ENCODE assay signal across 9 mouse cellular contexts in genomic region chr4:129620419-129621282, GRCm38 (mm10). TPM values are rescaled to one million over a fixed set of nuclear protein-coding genes. Genes with fewer than 3 reads are reported as not detected.
DNase-seq lines count a peak whose midpoint lies in the region; ATAC-seq and TF ChIP-seq lines count a peak whose summit lies in the region.
"Had no signal": no experiment of that assay in that cellular context is flagged by ENCODE, and none has a peak within 500 bp of the region (broad histone marks: within the 10 kb centered on the region; RNA-seq: fewer than 3 reads in every experiment).

No protein-coding gene starts in this region.

- H3K4me3 ChIP-seq in heart, embryonic 13.5 days = no peak overlapping the region
- no peak overlapping the region for H3K4me3 ChIP-seq in liver, embryonic 13.5 days (replicated peaks)
- H3K4me3 ChIP-seq in liver, embryonic 11.5 days (ENCODE audit: low read depth, low read length) = no peak overlapping the region
- H3K4me3 ChIP-seq in cortical plate, adult 2 months (ENCODE audit: insufficient read depth, low read length) = peak overlapping the region; percentile 15
- H3K4me3 ChIP-seq in intestine, embryonic 16.5 days (ENCODE audit: low read length) = no peak overlapping the region

- WGBS in heart, embryonic 13.5 days = 81% methylated on average over 11 of the region's 11 CpGs
- WGBS in liver, embryonic 13.5 days (ENCODE audit: insufficient replicate concordance) = 76% methylated on average over 11 of the region's 11 CpGs
- 75% methylated on average over 11 of the region's 11 CpGs for WGBS in liver, embryonic 11.5 days
- WGBS in intestine, embryonic 16.5 days = 80% methylated on average over 11 of the region's 11 CpGs

- no peak for TF ChIP-seq POLR2A in cortical plate, adult 2 months (IDR thresholded peaks at IDR 0.05; ENCODE audit: extremely low read depth, insufficient read depth, low read length)

- H3K27me3 ChIP-seq in heart, embryonic 13.5 days (replicated peaks) = no peaks in the 10 kb centered on the region
- H3K27me3 ChIP-seq in liver, embryonic 13.5 days = no peaks in the 10 kb centered on the region
- H3K27me3 ChIP-seq in liver, embryonic 11.5 days (replicated peaks; ENCODE audit: control insufficient read depth, insufficient read depth, low read length) = no peaks in the 10 kb centered on the region
- no peaks in the 10 kb centered on the region for H3K27me3 ChIP-seq in intestine, embryonic 16.5 days (replicated peaks; ENCODE audit: control insufficient read depth, insufficient read depth, low read length)

- H3K9me3 ChIP-seq in heart, embryonic 13.5 days = no peaks in the 10 kb centered on the region
- no peaks in the 10 kb centered on the region for H3K9me3 ChIP-seq in liver, embryonic 13.5 days (replicated peaks)
- H3K9me3 ChIP-seq in liver, embryonic 11.5 days (ENCODE audit: control insufficient read depth, low read length) = no peaks in the 10 kb centered on the region
- no peaks in the 10 kb centered on the region for H3K9me3 ChIP-seq in intestine, embryonic 16.5 days (ENCODE audit: control insufficient read depth, low read length)

- peak overlapping the region; percentile 5; the same call in 1 of the 2 replicates for H3K4me2 ChIP-seq in heart, embryonic 13.5 days
- H3K4me2 ChIP-seq in liver, embryonic 13.5 days = no peak overlapping the region
- H3K4me2 ChIP-seq in liver, embryonic 11.5 days = no peak overlapping the region
- H3K4me2 ChIP-seq in intestine, embryonic 16.5 days (ENCODE audit: low read depth, low read length) = no peak overlapping the region

- intact Hi-C loops in heart, postnatal 14 days (cut with DNase I) = no loop called here

- H3K9ac ChIP-seq in heart, embryonic 13.5 days = 0 out of 2 replicates have a peak overlapping the region, but pooled peaks have one; percentile 1
- H3K9ac ChIP-seq in liver, embryonic 13.5 days = no peak overlapping the region
- H3K9ac ChIP-seq in liver, embryonic 11.5 days (ENCODE audit: low read depth, low read length) = no peak overlapping the region; the same call in 1 of the 2 replicates
- peak overlapping the region; percentile 32; the same call in 1 of the 2 replicates for H3K9ac ChIP-seq in intestine, embryonic 16.5 days (ENCODE audit: low read depth, low read length)

- peaks cover 18% of the 10 kb centered on the region for H3K36me3 ChIP-seq in heart, embryonic 13.5 days
- peaks cover 16% of the 10 kb centered on the region for H3K36me3 ChIP-seq in liver, embryonic 13.5 days
- peaks cover 7% of the 10 kb centered on the region; the same call in 1 of the 2 replicates for H3K36me3 ChIP-seq in liver, embryonic 11.5 days (ENCODE audit: control insufficient read depth, insufficient read depth, low read length)
- peaks cover 2% of the 10 kb centered on the region; the same call in 1 of the 2 replicates for H3K36me3 ChIP-seq in intestine, embryonic 16.5 days (ENCODE audit: control insufficient read depth, insufficient read depth, low read length)

- DNase-seq in heart, postnatal 14 days = no peak
- DNase-seq in liver, embryonic 13.5 days = no peak
- DNase-seq in liver, embryonic 11.5 days (ENCODE audit: low spot score) = no peak
- DNase-seq in ovary, adult 18-20 months (ENCODE audit: low spot score) = no peak

- H3K4me1 ChIP-seq in heart, embryonic 13.5 days = peaks cover 48% of the 10 kb centered on the region
- peaks cover 61% of the 10 kb centered on the region for H3K4me1 ChIP-seq in liver, embryonic 13.5 days (replicated peaks)
- H3K4me1 ChIP-seq in liver, embryonic 11.5 days (replicated peaks; ENCODE audit: control insufficient read depth, insufficient read depth, low read length) = peaks cover 22% of the 10 kb centered on the region
- H3K4me1 ChIP-seq in cortical plate, adult 2 months (ENCODE audit: control insufficient read depth, insufficient read depth, low read length) = peaks cover 14% of the 10 kb centered on the region
- H3K4me1 ChIP-seq in intestine, embryonic 16.5 days (ENCODE audit: control insufficient read depth, insufficient read depth, low read length) = peaks cover 30% of the 10 kb centered on the region

- ATAC-seq in heart, embryonic 13.5 days (ENCODE audit: extremely low read depth, insufficient number of reproducible peaks, low FRiP score, low TSS enrichment) = no peak
- no peak for ATAC-seq in liver, embryonic 13.5 days (ENCODE audit: low read depth)
- no peak for ATAC-seq in liver, embryonic 11.5 days (replicated peaks; ENCODE audit: low FRiP score)
- no peak for ATAC-seq in intestine, embryonic 16.5 days
- ATAC-seq in inflammation-experienced regulatory T-cells, adult 6 months = no peak

- peak overlapping the region; percentile 60 for H3K27ac ChIP-seq in heart, embryonic 13.5 days (replicated peaks)
- H3K27ac ChIP-seq in liver, embryonic 13.5 days = peak overlapping the region; percentile 32; the same call in 1 of the 2 replicates
- H3K27ac ChIP-seq in liver, embryonic 11.5 days (ENCODE audit: low read depth, low read length) = no peak overlapping the region
- H3K27ac ChIP-seq in cortical plate, adult 2 months (ENCODE audit: insufficient read depth, low read length) = peak overlapping the region; percentile 16; the same call in 1 of the 2 replicates
- 0 out of 2 replicates have a peak overlapping the region, but pooled peaks have one; percentile 31 for H3K27ac ChIP-seq in intestine, embryonic 16.5 days (ENCODE audit: low read length)
- H3K27ac ChIP-seq: macrophage had no signal

- no peak for TF ChIP-seq CTCF in cortical plate, adult 2 months (IDR thresholded peaks at IDR 0.05; ENCODE audit: extremely low read depth, insufficient read depth, low read length)

RNA-seq across cellular contexts. Expression of gene Iqcc, which starts 1.8 kb away (rescaled TPM):
- polyA plus RNA-seq in heart, embryonic 13.5 days (2015; fragmentation: Nextera tagmentation; extraction: Ambion mirVana) = 20.4 and 23.6 TPM in 2 replicates
- total RNA-seq in heart, postnatal 14 days (2021) = 10 to 100 TPM; 16.3 to 17.6 TPM
- polyA plus RNA-seq in liver, embryonic 13.5 days (2015; fragmentation: Nextera tagmentation; extraction: Ambion mirVana) = 11.0 TPM in 2 replicates
- 23.6 and 25.3 TPM in 2 replicates for polyA plus RNA-seq in liver, embryonic 11.5 days (2014; fragmentation: Nextera tagmentation; extraction: Ambion mirVana)
- polyA plus RNA-seq in cortical plate, adult 2 months (2012; rRNA removed) = 34.9 and 35.4 TPM in 2 replicates
- 24.3 and 31.2 TPM in 2 replicates for polyA plus RNA-seq in intestine, embryonic 16.5 days (2015; fragmentation: Nextera tagmentation; extraction: Ambion mirVana)
- polyA plus RNA-seq in inflammation-experienced regulatory T-cells, adult 6 months (2017; shearing (Covaris generic)) = 10 to 100 TPM; 45.5 to 63.3 (median 53.1) TPM

RNA-seq across cellular contexts. Expression of gene Ccdc28b, which starts 3.1 kb away (rescaled TPM):
- 41.1 and 46.1 TPM in 2 replicates for polyA plus RNA-seq in heart, embryonic 13.5 days (2015; fragmentation: Nextera tagmentation; extraction: Ambion mirVana)
- total RNA-seq in heart, postnatal 14 days (2021) = 10 to 100 TPM; 40.7 to 46.5 TPM
- polyA plus RNA-seq in liver, embryonic 13.5 days (2015; fragmentation: Nextera tagmentation; extraction: Ambion mirVana) = 13.9 and 14.8 TPM in 2 replicates
- 27.2 and 33.1 TPM in 2 replicates for polyA plus RNA-seq in liver, embryonic 11.5 days (2014; fragmentation: Nextera tagmentation; extraction: Ambion mirVana)
- polyA plus RNA-seq in cortical plate, adult 2 months (2012; rRNA removed) = 89.1 and 99.2 TPM in 2 replicates
- 42.7 and 44.6 TPM in 2 replicates for polyA plus RNA-seq in intestine, embryonic 16.5 days (2015; fragmentation: Nextera tagmentation; extraction: Ambion mirVana)
- 10 to 100 TPM; 30.5 to 54.0 (median 35.4) TPM for polyA plus RNA-seq in inflammation-experienced regulatory T-cells, adult 6 months (2017; shearing (Covaris generic))

RNA-seq across cellular contexts. Expression of gene Dcdc2b, which starts 6.6 kb away (rescaled TPM):
- polyA plus RNA-seq in heart, embryonic 13.5 days (2015; fragmentation: Nextera tagmentation; extraction: Ambion mirVana) = 1.3 and 1.6 TPM in 2 replicates
- total RNA-seq in heart, postnatal 14 days (2021) = 1 to 10 TPM; 1.2 TPM
- 0.31 and 0.51 TPM in 2 replicates for polyA plus RNA-seq in liver, embryonic 13.5 days (2015; fragmentation: Nextera tagmentation; extraction: Ambion mirVana)
- polyA plus RNA-seq in liver, embryonic 11.5 days (2014; fragmentation: Nextera tagmentation; extraction: Ambion mirVana) = 0.57 and 1.5 TPM in 2 replicates
- polyA plus RNA-seq in cortical plate, adult 2 months (2012; rRNA removed) = 11.1 and 11.3 TPM in 2 replicates
- polyA plus RNA-seq in intestine, embryonic 16.5 days (2015; fragmentation: Nextera tagmentation; extraction: Ambion mirVana) = 1.6 and 1.7 TPM in 2 replicates
- polyA plus RNA-seq in inflammation-experienced regulatory T-cells, adult 6 months (2017; shearing (Covaris generic)) = 1 to 10 TPM; 2.1 to 5.3 (median 4.3) TPM

RNA-seq across cellular contexts. Expression of gene Tmem234, which starts 20.2 kb away (rescaled TPM):
- 160 and 179 TPM in 2 replicates for polyA plus RNA-seq in heart, embryonic 13.5 days (2015; fragmentation: Nextera tagmentation; extraction: Ambion mirVana)
- 10 to 100 TPM; 46.8 to 51.3 TPM for total RNA-seq in heart, postnatal 14 days (2021)
- 142 and 153 TPM in 2 replicates for polyA plus RNA-seq in liver, embryonic 13.5 days (2015; fragmentation: Nextera tagmentation; extraction: Ambion mirVana)
- polyA plus RNA-seq in liver, embryonic 11.5 days (2014; fragmentation: Nextera tagmentation; extraction: Ambion mirVana) = 207 and 228 TPM in 2 replicates
- polyA plus RNA-seq in cortical plate, adult 2 months (2012; rRNA removed) = 143 and 148 TPM in 2 replicates
- polyA plus RNA-seq in intestine, embryonic 16.5 days (2015; fragmentation: Nextera tagmentation; extraction: Ambion mirVana) = 180 and 186 TPM in 2 replicates
- polyA plus RNA-seq in inflammation-experienced regulatory T-cells, adult 6 months (2017; shearing (Covaris generic)) = 100 to 1,000 TPM; 283 to 327 (median 313) TPM

RNA-seq across cellular contexts. Expression of gene Eif3i, which starts 20.2 kb away (rescaled TPM):
- 169 and 189 TPM in 2 replicates for polyA plus RNA-seq in heart, embryonic 13.5 days (2015; fragmentation: Nextera tagmentation; extraction: Ambion mirVana)
- total RNA-seq in heart, postnatal 14 days (2021) = 100 to 1,000 TPM; 114 to 128 TPM
- polyA plus RNA-seq in liver, embryonic 13.5 days (2015; fragmentation: Nextera tagmentation; extraction: Ambion mirVana) = 211 and 222 TPM in 2 replicates
- 329 and 341 TPM in 2 replicates for polyA plus RNA-seq in liver, embryonic 11.5 days (2014; fragmentation: Nextera tagmentation; extraction: Ambion mirVana)
- 228 and 229 TPM in 2 replicates for polyA plus RNA-seq in cortical plate, adult 2 months (2012; rRNA removed)
- polyA plus RNA-seq in intestine, embryonic 16.5 days (2015; fragmentation: Nextera tagmentation; extraction: Ambion mirVana) = 255 and 274 TPM in 2 replicates
- polyA plus RNA-seq in inflammation-experienced regulatory T-cells, adult 6 months (2017; shearing (Covaris generic)) = 100 to 1,000 TPM; 335 to 403 (median 335) TPM

Comparison
In these comparisons a context has a peak if more than half of its experiments do, and no peak if none do; other contexts are left out.
1. H3K9ac ChIP-seq: peak in heart, embryonic 13.5 days (single experiment) and intestine, embryonic 16.5 days (single experiment); none in liver, embryonic 13.5 days (single experiment) and liver, embryonic 11.5 days (single experiment).